Mouse (Mus musculus) forebrain, postnatal 0 days (tissue): ENCODE results near the gene Cdk8. TPM values are rescaled to one million over a fixed set of nuclear protein-coding genes. Genes with fewer than 3 reads are reported as not detected.
A peak's percentile ranks its signal among the peaks of the same experiment; 100 is the strongest.

Source experiments
- ATAC-seq: fragments of 200-750 bp; cut with Nextera tagmentation; 2 replicates; pipeline ENCODE4 v1.8.0; 2017; ENCODE audit warnings: mild to moderate bottlenecking, moderate library complexity
- DNase-seq: peaks from one replicate; pipeline ENCODE4 v3.0.0-alpha.2; 2015
- H3K27ac ChIP-seq: fragments of 300-500 bp; sonication (generic); 2 replicates; pipeline ENCODE4 v1.5.1; 2014; ENCODE audit warnings: low read depth, mild to moderate bottlenecking, antibody characterized with exemption, low read length, moderate library complexity, mixed read lengths
- H3K27me3 ChIP-seq: fragments of 300-500 bp; sonication (generic); 2 replicates; pipeline ENCODE4 v1.6.1; 2014; ENCODE audit warnings: mild to moderate bottlenecking, low read length, mixed read lengths; ENCODE audit not compliant: insufficient read depth
- H3K36me3 ChIP-seq: fragments of 300-500 bp; sonication (generic); 2 replicates; pipeline ENCODE4 v1.6.1; 2014; ENCODE audit warnings: mild to moderate bottlenecking, moderate library complexity; ENCODE audit not compliant: insufficient read depth
- H3K4me1 ChIP-seq: fragments of 300-500 bp; sonication (generic); 2 replicates; pipeline ENCODE4 v1.6.1; 2014; ENCODE audit warnings: antibody characterized with exemption; ENCODE audit not compliant: insufficient read depth
- H3K4me2 ChIP-seq: fragments of 300-500 bp; sonication (generic); 2 replicates; pipeline ENCODE4 v1.6.1; 2014; ENCODE audit warnings: low read depth, mild to moderate bottlenecking, moderate library complexity
- H3K4me3 ChIP-seq: fragments of 300-500 bp; sonication (generic); 2 replicates; pipeline ENCODE4 v1.5.1; 2014; ENCODE audit warnings: low read depth, low read length, mixed read lengths
- H3K9ac ChIP-seq: fragments of 300-500 bp; sonication (generic); 2 replicates; pipeline ENCODE4 v1.6.1; 2014; ENCODE audit warnings: mild to moderate bottlenecking
- H3K9me3 ChIP-seq: fragments of 300-500 bp; sonication (generic); 2 replicates; pipeline ENCODE4 v1.6.1; 2016; ENCODE audit warnings: low read length
- CTCF ChIP-seq: sonication (generic); IDR thresholded peaks from 2 replicates; pipeline ENCODE4 v1.5.1; 2016; ENCODE audit warnings: antibody characterized with exemption, control low read depth, low read depth
- WGBS: fragments of 180-500 bp; shearing (Covaris S2); extraction: QIAGEN DNeasy Blood & Tissue Kit; methylation state at CpG from one replicate; pipeline ENCODE4 v1.1.7; 2014; 5-methylcytosine and 5-hydroxymethylcytosine counted together
- polyA plus RNA-seq: library from polyadenylated mRNA; unstranded; fragments of >200 nt; fragmentation: Nextera tagmentation; extraction: Ambion mirVana; gene quantifications from 2 replicates; pipeline ENCODE4 v1.2.1, GENCODE M21; 2015
- total RNA-seq: library from RNA; depleted of rRNA; stranded (reverse); fragments of >200 nt; gene quantifications from 2 replicates; pipeline ENCODE4 v1.2.3, GENCODE M21; 2014

The Cdk8 gene
- total and polyA plus RNA-seq, 2 experiments from 2014 or later: 13.1 to 48.8 TPM

DNA sequence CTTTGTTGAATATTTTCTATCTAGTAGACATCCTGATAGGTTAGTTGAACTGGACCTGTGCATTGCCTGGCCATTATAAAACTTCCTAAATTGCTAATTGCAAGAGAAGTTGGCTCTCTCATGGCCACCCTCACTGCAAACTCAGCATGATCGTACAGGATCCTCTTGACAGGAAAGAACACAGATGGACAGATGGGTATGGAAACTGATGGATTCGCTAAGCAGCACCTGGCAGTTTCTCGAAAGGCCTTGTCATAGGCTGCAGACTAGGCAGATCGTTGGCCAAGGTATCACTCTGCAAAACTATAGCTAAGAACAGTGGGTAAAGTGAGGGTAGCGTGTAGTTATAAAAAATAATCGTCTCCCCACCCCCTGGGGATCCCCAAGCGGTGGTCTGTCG lies 37.7 kb upstream of the Cdk8 start:
- Histone ChIP-seq H3K9ac (no peak overlapping the region), H3K27me3 (no peaks in the 10 kb centered on the region), H3K36me3 (0 out of 2 replicates have a peak, but pooled peaks cover 4% of the 10 kb centered on the region), H3K9me3 (no peaks in the 10 kb centered on the region), H3K4me2 (no peak overlapping the region), H3K4me3 (no peak overlapping the region), H3K4me1 (no peaks in the 10 kb centered on the region), H3K27ac (no peak overlapping the region)
- no peak for ATAC-seq
- no peak for TF ChIP-seq CTCF
- DNase-seq: no peak
- 82% methylated on average over 8 of the region's 8 CpGs for WGBS

GRCm38 (mm10) chr5:146199073-146199472 lies 32.0 kb upstream of the Cdk8 start:
- DNase-seq: no peak
- no peak for ATAC-seq
- H3K9me3 ChIP-seq: no peaks in the 10 kb centered on the region
- H3K27ac ChIP-seq: no peak overlapping the region
- H3K36me3 ChIP-seq: peaks cover 22% of the 10 kb centered on the region
- no peak for TF ChIP-seq CTCF
- H3K9ac ChIP-seq: no peak overlapping the region
- H3K4me1 ChIP-seq: no peaks in the 10 kb centered on the region
- H3K4me3 ChIP-seq: no peak overlapping the region
- H3K4me2 ChIP-seq: no peak overlapping the region
- H3K27me3 ChIP-seq: no peaks in the 10 kb centered on the region

DNA sequence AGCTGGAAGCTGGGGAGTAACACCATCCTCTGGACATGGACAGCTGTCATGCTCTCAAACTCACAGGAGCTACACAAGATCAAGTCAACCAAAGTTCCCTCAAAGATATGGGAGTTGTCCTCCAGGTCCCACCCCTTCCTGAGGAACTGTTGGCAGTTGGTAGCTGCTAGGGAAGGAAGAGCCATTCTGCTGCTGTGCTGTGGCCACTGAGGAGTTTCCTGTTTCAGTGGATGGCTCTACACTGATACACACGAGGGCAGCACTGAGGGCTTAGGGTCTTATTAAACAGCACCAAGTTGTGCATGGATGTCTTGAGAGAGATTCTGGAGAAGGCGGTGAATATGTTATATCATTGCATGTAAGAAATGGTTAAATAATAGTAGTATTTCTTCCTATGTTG lies 31.5 kb upstream of the Cdk8 start:
- H3K27ac ChIP-seq: no peak overlapping the region
- ATAC-seq: no peak
- 78% methylated on average over 2 of the region's 2 CpGs for WGBS
- no peaks in the 10 kb centered on the region for H3K27me3 ChIP-seq
- H3K4me3 ChIP-seq: no peak overlapping the region
- H3K9me3 ChIP-seq: no peaks in the 10 kb centered on the region
- no peak overlapping the region for H3K9ac ChIP-seq
- no peak for TF ChIP-seq CTCF
- H3K36me3 ChIP-seq: peaks cover 26% of the 10 kb centered on the region
- H3K4me1 ChIP-seq: no peaks in the 10 kb centered on the region
- DNase-seq: no peak
- no peak overlapping the region for H3K4me2 ChIP-seq

- WGBS: 99% methylated on average over 6 of the region's 6 CpGs
- Histone ChIP-seq H3K4me3 (no peak overlapping the region), H3K4me1 (no peaks in the 10 kb centered on the region), H3K36me3 (peaks cover 36% of the 10 kb centered on the region), H3K27me3 (no peaks in the 10 kb centered on the region), H3K9ac (no peak overlapping the region), H3K4me2 (no peak overlapping the region), H3K9me3 (no peaks in the 10 kb centered on the region), H3K27ac (no peak overlapping the region)
- TF ChIP-seq CTCF: 0 out of 2 replicates have a peak, but pooled peaks have one; percentile 2
- ATAC-seq (no peak), DNase-seq (no peak)
Measured at GRCm38 (mm10) chr5:146200580-146200979, 30.4 kb upstream of the Cdk8 start.

- WGBS: 89% methylated on average over 2 of the region's 2 CpGs
- no peak overlapping the region for H3K27ac ChIP-seq
- H3K9ac ChIP-seq: no peak overlapping the region
- no peak for ATAC-seq
- H3K4me2 ChIP-seq: no peak overlapping the region
- H3K36me3 ChIP-seq: peaks cover 62% of the 10 kb centered on the region
- no peak for DNase-seq
- no peaks in the 10 kb centered on the region for H3K4me1 ChIP-seq
- TF ChIP-seq CTCF: no peak
- H3K9me3 ChIP-seq: no peaks in the 10 kb centered on the region
- H3K4me3 ChIP-seq: no peak overlapping the region
- H3K27me3 ChIP-seq: no peaks in the 10 kb centered on the region
Measured at GRCm38 (mm10) chr5:146203921-146204320, 27.1 kb upstream of the Cdk8 start.

DNA sequence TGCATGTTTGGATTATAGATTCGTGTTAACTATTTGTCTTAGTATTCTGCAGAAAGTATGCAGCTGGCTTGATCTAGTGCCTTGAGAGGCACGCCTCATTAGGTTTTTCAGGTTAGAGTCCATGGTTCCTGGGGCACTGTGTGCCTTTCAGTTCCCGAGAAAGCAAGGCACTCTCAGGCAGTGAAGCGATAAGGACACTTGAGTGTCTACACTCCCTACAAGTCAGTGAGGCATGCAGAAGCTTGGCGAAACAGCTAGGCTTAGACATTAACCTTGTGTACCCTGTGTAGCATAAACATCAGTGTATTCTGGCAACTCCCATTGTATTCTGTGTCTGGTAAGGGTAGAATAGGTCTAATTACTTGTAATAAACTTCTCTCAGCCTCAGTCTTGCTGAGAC lies 25.5 kb upstream of the Cdk8 start:
- WGBS: 96% methylated on average over 5 of the region's 5 CpGs
- Histone ChIP-seq H3K27ac (no peak overlapping the region), H3K4me2 (no peak overlapping the region), H3K9ac (no peak overlapping the region), H3K27me3 (no peaks in the 10 kb centered on the region), H3K9me3 (no peaks in the 10 kb centered on the region), H3K36me3 (peaks cover 73% of the 10 kb centered on the region), H3K4me1 (no peaks in the 10 kb centered on the region), H3K4me3 (no peak overlapping the region)
- ATAC-seq (no peak), DNase-seq (no peak)
- TF ChIP-seq CTCF: no peak

- H3K36me3 ChIP-seq: peaks cover 25% of the 10 kb centered on the region
- TF ChIP-seq CTCF: no peak
- WGBS: 4% methylated on average over 13 of the region's 13 CpGs
- peak; percentile 21 for ATAC-seq
- 0 out of 2 replicates have a peak, but pooled peaks cover 9% of the 10 kb centered on the region for H3K4me1 ChIP-seq
- no peaks in the 10 kb centered on the region for H3K27me3 ChIP-seq
- H3K4me2 ChIP-seq: peak overlapping the region; percentile 74
- no peaks in the 10 kb centered on the region for H3K9me3 ChIP-seq
- peak overlapping the region; percentile 98; the same call in 1 of the 2 replicates for H3K27ac ChIP-seq
- H3K9ac ChIP-seq: peak overlapping the region; percentile 97
- no peak for DNase-seq
- peak overlapping the region; percentile 87 for H3K4me3 ChIP-seq
Measured at GRCm38 (mm10) chr5:146220501-146220878, 10.5 kb upstream of the Cdk8 start.
